Mouse (Mus musculus) right cerebral cortex, postnatal 25 days (tissue): ENCODE results near the gene Fam136a.
"Not testable (repeated sequence)": the region's sequence is repeated elsewhere in the genome, so short reads cannot be mapped to it uniquely, and the experiment has no call there.

Experiments
- DNase-seq: peaks from one replicate; pipeline ENCODE4 v3.0.0; 2022

Fam136a gene

DNA sequence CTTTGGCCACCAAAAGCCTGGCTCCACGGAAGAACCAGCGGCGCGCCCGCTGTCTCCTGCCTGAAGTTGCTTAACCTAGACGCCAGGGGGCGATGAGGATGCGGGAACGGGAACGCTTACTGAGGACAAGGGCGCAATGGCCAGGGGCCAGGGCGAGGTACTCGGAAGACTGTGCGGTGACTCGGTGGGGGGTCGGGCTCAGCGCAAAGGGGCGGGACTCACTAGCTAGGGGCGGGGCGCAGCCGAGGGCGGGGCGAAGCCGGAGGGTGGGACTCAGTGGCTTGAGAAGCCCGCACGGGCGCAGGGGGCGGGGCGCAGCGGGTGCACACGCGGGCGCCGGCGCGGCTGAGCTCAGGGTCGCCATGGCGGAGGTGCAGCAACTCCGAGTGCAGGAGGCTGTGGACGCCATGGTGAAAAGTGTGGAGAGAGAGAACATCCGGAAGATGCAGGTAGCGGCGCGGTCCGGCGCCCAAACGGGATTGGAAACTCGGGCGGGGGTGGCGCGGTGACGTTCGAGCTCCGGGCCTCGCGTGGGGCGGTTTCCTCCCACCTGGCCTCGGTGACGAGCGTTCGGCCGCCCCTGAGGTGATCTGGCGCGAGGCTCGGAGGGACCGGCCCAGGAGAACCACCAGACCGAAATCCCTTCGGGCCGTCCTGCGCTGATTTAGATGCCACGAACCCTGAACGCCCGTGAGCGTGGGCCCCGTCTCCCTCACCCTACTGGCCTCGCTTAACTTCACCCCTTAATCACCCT, at the start of gene Fam136a:
Fam136a (plus strand) TSS at position 276 of the 754 bp plus-strand sequence.
- peak; percentile 88 for DNase-seq

DNA sequence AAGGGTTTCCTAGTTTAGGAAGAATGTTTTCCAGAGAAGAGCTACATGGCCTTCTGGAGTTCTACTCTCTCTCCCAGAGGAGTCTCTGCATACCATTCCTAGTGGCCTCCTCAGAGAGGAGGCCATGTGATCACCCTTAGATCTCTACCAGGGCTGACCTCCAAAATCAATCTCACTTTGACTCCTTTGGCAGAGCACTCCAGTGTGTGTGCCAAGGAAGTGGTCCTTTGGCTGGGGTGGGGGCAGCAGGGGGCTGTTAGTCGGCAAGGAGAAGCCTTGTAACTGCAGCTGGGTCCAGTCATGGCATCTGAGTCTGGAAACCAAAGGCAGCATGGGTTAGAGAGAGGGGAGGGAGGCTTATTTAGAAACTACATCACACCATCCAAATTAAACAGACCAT, 48.4 kb upstream of the Fam136a start:
- no peak for DNase-seq

GRCm38 (mm10) chr6:86318855-86319254, 46.6 kb upstream of the Fam136a start:
- DNase-seq, result peak; percentile 37

DNA sequence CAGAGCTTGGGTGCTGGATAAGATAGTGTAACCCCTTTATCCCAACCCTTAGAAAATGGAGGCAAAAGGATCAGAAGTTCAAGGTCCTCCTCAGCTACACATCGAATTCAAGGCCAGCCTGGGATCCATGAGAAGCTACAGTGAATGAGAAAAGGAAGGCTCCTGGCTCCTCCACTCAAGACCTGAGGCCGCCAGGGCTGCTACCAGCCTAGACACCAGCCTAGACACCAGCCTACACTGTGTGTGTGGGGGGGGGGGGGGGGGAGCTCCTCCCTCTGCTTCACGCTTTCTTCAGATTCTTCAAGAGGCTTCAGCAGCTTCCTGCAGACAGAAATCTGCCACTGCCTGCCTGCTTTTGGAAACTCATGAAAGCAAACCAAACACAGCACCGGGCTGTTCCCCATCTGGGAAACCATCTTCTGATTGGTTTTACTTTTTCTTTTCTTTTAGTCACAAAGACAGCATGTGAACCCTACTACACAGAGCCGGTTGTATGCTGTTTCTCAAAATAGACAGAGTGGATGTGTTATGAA, 43.3 kb upstream of the Fam136a start:
- DNase-seq, result no peak

- no peak for DNase-seq
Observed at GRCm38 (mm10) chr6:86322991-86323390, 42.5 kb upstream of the Fam136a start.

DNA sequence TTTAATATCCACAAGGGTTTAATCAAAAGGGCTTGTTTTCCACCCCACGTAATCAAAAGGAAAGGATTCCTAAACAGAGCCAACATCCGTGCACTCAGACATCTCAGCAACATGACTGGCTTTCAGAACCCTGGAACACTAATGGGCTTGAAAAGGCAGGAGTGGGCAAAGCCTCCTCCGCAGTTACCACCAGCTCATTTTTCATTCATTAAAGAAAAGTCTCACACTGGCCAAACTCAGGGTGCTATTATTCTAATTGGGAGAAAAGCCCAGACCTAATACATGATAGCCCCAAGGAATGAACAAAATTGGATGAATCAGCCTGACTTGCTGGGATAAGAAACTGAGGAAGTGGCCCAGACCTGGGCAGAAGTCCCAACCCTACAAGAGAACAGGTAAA, 41.0 kb upstream of the Fam136a start:
- DNase-seq, result no peak

DNA sequence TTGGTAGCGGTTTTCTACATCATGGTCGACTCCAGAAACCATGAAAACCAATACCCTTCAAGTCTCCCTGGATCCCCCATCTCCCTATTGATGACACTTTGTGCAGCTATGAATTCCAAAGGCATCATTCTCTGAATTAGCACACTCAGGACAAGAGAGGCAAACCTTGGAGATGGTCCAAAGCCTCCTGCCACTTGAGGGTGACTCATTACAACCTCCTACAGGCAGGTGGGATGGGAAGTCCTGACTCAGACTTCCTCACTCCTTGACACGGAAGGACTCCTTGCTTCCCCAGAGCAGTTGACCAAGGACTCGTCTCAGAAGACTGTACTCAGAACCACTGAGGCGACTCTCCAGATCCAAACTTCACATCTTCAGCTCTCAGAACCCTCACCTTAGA, 39.8 kb upstream of the Fam136a start:
- no peak for DNase-seq

GRCm38 (mm10) chr6:86326866-86327265, 38.6 kb upstream of the Fam136a start:
- DNase-seq, result peak; percentile 15

GRCm38 (mm10) chr6:86328369-86328768, 37.1 kb upstream of the Fam136a start:
- DNase-seq, result no peak

GRCm38 (mm10) chr6:86329943-86330342, 35.5 kb upstream of the Fam136a start:
- no peak for DNase-seq

DNA sequence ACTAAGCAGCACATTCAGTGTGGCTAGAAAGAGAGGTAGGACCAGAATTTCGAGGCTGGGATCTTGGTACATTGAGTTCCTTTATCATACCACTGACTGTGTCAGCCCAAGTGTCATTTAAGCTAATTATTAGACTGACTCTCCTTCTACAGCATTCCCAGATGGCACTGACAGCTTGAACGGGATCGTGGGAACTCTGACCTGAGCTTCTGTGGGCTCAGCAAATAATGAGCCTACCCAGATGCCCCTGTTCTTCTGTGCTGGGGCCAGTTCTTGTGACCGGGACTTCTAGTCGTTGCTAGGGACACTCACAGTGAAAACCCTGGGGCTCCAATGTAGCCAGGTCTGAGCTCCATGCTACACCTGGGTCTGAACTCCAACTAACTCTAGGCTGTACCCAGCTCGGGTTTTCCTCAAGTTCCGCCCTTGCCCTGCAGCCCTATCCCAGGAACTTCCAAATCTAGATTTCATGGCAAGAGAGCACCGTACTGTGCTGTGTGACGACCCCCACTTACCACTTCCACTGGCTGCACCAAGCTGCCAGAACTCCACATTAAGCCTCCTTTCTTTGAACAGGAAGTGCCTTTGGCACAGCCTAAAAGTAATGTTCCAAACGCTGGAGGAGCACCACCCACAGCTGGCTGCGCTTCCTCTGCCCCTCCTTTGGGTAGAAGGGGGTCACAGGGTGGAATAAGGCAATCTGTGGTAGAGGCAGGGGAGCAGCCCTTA, 30.2 kb upstream of the Fam136a start:
- no peak for DNase-seq

GRCm38 (mm10) chr6:86335860-86336259, 29.6 kb upstream of the Fam136a start:
- DNase-seq, result no peak

GRCm38 (mm10) chr6:86336340-86336739, 29.1 kb upstream of the Fam136a start:
- DNase-seq, result not testable (repeated sequence)

DNA sequence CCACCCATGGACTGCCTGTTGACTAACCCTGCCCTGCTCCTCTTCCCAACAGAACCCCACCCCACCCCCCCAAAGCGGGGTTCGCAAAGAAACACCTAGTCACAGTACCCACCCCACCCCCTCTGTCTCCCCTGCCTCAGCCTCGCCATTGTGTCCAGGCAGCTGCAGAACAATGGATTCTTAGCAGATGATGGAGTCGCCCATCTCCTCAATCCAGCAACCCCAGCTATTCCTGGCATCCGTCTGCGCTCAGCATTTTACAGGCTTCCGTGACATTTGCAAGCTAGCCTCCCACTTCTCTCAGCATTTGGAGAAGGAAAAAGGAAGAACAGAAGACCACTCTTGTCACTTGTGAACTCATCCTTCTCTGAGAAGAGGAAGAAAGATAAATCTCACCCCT, 21.8 kb upstream of the Fam136a start:
- DNase-seq, result no peak

DNA sequence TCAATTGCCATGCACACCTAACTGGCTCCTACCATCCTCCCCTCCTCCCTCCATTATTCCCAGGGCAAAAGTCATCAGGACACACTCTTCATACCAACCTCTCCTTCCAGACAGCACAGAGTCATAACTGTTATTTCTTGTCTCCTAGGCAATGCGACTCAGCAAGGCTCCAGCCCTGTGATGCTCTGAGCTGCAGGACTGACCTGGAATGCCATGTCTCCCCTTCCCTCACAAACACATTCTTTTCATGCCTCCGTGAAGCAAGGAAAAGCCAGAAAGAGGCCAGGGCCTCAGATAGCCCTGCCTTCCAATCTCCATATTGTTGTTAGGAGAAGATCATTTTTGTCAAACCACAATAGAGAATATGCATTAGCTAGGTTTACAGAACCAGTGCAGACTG, 19.4 kb upstream of the Fam136a start:
- DNase-seq, result no peak

GRCm38 (mm10) chr6:86349257-86349656, 16.2 kb upstream of the Fam136a start:
- no peak for DNase-seq

GRCm38 (mm10) chr6:86354948-86355347, 10.5 kb upstream of the Fam136a start:
- DNase-seq, result no peak

- no peak for DNase-seq
Observed at GRCm38 (mm10) chr6:86356956-86357355, 8.5 kb upstream of the Fam136a start.

GRCm38 (mm10) chr6:86360691-86361090, 4.8 kb upstream of the Fam136a start:
- DNase-seq, result no peak

GRCm38 (mm10) chr6:86361373-86361772, 4.1 kb upstream of the Fam136a start:
- no peak for DNase-seq

DNA sequence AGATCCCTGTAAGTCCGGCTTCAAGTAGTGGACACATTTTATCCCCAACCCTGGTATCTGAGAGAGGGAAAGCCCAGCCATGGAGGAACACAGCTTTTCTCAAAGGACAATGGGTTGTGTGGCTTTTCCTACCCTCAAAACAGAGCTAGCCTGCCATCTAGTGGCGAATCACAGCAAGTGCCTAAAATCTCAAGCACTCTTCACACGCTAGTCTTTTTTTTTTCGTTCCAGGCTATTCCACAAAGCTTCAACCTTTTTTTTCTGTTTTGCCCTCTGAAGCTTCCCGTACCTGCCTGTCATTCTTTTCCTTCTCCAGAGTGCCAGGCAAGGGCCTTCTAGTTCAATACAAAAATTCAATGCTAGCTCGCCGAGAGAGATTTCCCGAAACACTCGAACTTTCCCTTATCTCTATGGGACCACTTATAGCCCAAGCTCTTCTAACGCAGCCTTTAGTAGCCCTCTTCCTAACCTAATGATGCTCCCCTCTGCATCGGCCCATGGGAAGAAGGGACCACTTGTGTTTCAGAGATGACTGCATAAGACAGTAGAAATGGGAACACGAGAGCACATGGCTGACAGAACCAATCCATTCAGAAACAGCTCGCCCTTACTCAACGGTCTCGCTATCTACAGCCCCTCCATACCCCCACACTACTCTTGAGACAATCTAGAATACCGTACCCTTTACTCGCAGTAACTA, 854 bp upstream of the Fam136a start:
- DNase-seq, result peak; percentile 73

- peak; percentile 43 for DNase-seq
Observed at GRCm38 (mm10) chr6:86366125-86366852, 843 bp downstream of the Fam136a start.

DNA sequence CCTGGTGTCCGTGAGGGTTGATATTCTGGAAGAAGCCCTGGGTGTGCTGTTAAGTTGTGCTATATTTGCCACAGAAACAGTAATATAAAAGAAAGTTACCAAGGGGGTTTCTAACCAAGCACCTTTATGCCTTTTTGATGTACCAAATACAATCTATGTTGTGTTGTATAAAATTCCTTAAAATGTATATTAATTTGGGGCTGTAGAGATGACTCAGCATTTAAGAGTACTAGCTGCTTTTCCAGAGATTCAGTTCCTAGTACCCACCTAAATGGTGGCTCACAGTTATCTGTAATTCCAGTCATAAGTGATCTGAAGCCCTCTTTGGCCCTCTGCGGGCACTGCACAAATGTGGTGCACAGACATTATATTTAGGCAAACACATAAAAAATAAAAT, 1.4 kb downstream of the Fam136a start:
- DNase-seq, result no peak
